Mouse (Mus musculus): ENCODE results near the gene Dbi.

Gene Dbi

DNA sequence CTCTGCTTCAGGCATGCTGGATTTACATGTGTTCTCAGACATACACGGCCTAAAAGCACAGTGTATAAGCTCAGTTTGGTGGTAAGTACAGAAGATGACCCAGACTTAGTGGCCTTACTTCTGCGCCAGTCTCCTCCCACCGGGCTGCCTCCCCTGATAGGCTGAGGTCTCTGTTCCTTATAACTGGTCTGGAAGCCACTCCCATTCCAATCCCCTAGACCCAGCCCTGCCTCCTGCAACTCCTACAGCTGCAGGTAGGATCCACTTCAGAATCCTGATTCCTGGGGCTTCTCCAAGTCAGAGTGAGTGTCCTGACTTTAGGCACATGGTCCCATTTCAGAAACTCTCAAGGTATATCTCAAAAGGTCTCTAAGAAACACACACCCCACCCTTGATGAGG is 35.2 kb downstream of the Dbi start:
- no peak for DNase-seq (ENCODE audit: low spot score in 2 of 2)

DNA sequence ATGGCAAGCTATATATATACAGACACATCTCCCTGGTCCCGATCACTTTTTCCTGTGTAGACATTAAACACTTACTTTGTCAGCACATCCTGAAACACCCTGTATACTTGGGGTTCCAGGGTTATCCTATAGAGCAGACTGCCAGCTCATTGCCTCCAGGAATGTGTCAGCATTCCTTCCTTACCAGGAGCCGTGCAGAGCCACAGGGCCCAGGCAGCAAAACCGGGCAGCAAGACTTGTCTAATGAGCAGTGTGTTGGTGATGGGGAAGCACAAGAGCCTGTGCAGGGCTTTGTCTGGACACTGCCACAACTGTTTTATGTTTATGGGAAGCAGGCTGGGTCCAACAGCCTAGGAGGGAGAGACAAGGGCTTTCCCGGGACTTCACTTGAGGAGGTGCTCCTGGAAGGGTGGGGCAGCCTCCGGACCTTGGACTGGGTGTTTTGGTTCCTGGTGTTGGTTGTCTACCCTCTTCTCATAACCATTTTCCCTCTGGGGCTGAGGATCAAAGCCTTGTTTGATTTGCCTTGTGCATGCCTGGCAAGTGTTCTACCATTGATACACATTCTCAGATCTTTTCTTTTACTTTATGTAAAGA is 36.9 kb downstream of the Dbi start:
- DNase-seq (ENCODE audit: low spot score in 2 of 2) = no peak

DNA sequence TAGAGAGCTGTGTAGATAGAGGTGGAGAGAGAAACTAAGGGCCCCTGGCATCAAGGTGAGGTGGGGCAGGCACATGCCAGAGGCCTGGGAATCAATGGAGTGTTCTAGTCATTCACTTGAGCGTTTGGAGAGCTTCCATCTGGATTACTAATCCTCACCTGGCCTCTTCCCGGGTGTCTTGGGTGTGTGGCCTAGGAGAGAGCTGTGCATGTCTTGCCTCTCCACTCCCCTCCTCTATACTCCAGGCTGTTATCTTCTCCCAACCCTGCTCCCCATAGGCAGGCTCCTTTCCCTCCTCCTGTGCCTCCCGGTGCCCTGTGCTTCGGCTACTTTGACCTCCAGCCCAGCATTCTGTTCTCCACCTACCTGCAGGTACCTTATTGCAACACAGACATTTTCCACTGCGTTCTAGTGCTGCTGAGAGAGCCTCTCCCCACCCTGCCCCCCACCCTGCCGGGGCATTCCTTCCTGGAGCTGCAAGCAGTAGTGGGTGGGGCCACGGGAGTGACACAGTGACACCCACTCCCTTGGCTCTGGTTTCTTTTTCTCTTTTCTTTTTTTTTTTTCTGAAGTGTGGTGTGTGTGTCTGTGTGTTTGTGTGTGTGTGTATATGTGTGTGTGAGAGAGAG is 37.8 kb downstream of the Dbi start:
- peak in 1 of 2 experiments; percentile 14 for DNase-seq (ENCODE audit: low spot score in 2 of 2)

DNA sequence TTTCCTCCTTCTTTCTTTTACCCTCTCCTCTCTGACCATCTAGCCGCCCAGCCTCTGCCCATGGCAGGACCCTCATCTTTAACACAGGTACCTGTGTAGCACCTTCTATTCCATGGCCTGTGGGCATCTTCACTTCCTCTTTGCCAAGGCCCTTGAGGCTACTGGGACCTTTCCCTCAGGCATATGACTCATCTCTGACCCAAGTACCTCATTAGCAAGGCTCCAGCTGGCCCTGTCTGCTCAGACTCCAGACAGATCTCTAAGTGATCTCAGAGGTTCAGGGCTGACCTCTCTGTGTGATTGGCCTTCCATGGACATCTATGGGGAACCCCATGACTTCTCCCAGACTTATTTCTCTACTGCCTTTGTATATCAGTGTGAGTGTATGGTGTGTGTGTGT is 40.2 kb downstream of the Dbi start:
- DNase-seq (ENCODE audit: low spot score in 2 of 2) = no peak

DNA sequence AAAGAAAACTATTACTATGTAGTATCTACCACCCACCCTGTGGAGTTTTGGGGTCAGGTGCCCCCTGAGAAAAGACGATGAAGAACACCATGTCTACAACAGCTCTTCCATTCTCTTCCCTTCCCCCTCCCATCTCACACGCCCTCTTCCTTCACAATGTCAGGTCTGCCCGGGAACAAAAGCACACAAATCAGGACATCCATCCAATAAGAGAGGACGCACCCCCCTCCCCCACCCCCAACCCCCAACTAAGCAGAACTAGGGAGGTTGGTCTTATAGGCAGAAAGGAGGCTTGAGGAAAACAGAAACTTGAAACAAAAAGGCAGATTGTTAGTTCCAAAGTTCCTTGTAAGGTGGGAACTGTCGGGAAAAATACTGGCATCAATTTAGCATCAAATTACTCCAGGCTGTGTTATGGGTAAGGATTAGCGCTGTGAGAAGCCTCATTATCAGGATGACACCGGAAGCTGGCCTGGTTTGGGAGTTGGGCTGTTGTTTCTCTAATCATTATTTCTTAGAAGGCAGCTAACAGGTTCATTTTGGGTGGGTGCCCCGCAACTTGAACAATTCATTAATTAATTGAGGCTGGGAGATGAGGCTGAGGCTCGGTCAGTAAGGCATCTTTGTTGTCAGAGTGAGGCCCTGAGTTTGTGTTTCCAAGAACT is 43.0 kb downstream of the Dbi start:
- no peak for DNase-seq (ENCODE audit: low spot score in 2 of 2)

DNA sequence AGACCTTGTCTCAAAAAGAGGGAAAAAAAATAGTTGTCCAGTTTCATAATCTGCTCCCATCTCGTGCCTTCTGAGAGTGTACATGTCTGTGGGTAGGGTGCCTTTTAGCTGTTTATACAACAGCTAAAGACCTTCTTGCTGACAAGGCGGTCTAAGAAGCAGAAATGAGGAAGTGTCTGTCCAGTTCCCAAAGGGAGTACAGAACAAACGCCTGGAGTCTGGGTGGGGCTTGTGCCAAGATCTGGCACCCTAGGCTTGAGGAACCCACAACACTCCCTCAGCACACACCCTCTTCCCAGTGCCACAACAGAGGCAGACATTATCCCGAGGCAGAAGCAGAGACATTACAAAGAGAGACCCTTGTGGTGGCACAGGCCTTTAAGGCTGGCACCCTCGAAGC is 45.4 kb downstream of the Dbi start:
- no peak for DNase-seq (ENCODE audit: low spot score in 2 of 2)

DNA sequence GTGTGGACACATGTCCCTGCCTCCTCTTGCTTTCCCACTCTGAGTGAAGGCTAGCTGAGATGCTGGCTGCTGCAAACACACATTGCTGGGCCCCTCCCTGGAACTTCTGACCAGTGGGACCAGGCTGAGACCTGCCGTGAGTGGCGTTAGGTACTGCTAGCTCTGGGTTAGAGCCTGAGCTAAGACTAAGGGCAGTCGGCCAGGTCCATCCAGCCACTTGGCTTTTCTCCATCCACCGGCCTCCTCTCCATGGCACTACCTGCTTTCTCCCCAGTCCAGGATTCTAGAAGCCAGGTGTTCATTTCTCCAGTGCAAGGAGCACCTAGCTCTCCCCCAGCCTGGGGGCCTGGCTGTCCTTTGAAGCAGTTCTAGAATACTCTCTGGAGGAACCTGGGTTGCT is 45.9 kb downstream of the Dbi start:
- DNase-seq (ENCODE audit: low spot score in 2 of 2) = no peak

DNA sequence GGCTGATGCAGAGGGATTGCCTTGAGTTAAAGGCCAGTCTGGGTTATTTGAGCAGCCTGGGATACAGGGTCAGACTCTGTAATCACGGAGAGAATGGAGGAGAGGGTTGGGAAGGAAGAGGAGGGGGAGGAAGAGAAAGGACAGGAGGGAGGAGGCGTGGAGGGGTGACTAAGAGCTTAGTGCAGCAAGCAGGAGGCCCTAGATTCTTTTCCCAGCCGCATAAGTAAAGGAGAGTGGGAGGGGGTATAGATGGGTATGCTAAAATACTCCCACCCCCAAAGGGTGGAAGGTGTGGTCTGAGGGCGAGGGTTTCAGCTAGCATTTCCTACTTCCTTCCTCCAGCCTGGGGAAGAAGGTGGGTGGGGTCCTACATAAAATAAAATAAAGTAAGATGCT is 46.6 kb downstream of the Dbi start:
- DNase-seq (ENCODE audit: low spot score in 2 of 2) = no peak

DNA sequence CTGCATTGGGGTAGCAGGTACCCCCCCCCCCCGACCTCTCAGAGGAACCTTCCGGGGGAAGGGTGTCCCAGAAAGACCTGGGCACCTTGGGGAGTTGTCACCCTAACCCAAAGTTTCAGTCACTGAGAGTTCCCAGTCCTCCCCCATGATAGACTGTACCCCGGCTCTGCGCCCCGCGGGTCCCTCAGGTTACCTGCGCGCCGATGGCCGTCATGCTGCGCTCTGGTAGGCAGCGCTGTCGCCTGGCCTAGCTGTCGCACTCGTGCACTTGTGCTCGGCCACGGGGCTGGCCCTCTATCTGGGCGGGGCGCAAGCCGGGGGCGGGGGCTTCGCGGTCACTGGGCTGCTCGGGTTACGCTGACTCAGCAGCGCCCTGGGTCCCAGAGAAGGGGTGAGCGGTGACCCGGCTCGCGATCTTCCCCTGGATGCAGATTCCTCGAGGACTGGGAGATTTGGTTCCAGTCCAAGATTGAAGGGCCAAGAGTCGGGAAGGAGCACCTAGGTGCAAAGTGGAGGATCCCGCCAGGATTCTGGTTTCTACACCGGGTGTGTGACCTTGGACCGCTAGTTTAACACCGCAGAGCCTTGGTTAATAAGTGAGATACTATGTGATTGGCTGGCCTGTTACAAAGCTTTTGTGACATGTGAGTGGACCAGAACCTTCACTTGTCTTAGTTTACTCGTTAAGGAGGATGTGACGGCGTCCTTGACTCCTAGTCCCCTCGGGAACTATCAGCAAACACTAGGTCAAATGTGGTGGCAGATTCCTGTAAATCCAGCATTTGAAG is 47.2 kb downstream of the Dbi start, which contains the start of gene Tmem37:
Gene Tmem37 (minus strand): TSS at position 556 of the 788 bp plus-strand sequence.
- DNase-seq (ENCODE audit: low spot score in 2 of 2) = peak; percentile 57 to 82

DNA sequence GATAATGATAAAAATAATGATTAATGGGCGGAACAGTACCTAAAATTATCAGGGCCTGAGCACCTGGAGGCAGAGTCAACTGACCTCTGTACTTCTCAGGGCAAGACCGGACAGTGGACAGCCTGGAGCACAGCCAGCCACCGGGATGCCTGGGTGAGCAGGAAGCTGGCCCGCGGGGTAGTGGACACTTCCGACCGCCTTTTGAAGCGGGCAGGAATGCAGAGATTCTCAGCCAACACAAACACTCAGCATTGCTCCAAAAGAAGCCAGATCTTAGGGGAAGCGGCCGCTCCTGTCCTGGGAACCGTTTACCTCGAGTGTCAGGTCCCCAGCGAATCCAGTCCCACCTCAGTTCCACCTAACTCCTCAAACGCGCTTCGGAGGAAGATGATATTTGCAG is 48.0 kb downstream of the Dbi start:
- DNase-seq (ENCODE audit: low spot score in 2 of 2) = peak in 1 of 2 experiments; percentile 48

DNA sequence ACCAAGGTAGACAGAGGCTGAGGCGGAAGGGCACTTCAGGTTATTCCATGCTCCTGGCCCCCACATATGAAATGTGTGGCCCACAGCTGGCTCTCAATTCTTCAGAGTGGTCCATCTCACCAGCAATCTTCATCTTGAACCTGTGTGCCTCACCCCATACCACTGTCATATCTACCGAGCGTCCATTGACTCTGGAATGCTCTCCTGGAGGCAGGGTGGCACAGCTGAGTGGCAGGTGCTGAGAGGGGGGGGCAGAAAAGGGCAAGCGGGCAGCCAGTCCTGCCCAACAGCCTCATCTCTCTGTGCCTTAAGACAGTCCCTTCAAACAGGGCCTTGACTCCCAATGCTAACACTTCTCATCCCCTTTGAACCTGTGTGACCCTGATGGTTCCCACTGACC is 49.7 kb downstream of the Dbi start:
- no peak for DNase-seq (ENCODE audit: low spot score in 2 of 2)

DNA sequence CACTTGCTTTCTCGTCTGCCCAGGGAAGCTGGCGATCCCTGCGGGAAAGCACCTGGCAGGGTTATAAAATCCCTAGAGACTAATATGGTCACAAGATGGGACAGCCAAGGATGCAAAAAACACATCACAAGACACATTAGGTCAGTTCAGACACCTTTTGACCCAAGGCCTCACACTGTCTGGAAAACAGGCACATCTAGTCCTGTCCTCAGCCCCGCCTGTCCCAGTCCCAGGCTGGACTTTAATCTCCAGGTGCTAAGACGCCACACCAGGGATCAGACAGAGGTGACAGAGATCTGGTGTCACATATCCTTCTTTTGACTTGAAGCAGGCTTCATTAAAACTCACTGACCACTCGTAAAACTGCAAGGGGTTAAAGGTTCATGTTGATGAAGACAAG is 50.7 kb downstream of the Dbi start:
- no peak for DNase-seq (ENCODE audit: low spot score in 2 of 2)

DNA sequence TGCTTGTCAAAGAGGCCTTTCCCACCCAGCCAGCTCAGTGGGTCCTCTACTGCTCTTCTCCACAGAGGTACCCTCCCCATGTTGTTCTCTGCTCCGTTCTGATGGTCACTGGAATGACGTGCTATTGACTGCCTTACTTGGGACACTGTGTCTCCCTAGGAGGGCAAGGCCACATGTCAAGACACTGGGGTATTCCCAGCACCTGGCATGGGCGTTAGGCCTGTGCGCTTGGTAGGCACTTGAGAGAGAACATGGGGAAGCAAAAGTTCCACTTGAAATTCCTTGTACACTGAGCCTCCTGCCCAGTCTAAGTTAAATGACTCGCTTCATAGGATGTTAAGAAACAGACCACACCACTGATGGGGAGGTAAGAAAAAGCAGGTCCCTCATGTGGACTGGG is 51.8 kb downstream of the Dbi start:
- no peak for DNase-seq (ENCODE audit: low spot score in 2 of 2)

DNA sequence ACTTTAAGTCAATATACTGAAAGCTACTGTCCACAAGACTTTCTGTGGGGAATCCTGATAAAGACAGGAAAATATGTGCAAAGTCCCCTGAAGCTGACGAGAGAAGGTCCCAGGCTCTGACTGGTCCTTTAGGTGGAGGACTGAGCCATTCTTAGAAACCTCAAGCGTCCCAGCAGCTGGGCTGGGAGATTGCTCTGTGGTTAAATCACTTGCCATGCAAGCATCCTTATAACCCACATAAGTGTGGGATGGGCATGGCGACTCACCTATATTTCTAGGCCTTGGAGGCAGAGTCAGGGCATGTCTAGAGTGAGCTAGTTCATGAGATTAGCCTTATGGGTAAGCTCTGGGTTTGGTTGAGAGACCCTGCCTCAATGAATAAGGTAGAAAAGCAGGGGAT is 54.3 kb downstream of the Dbi start:
- no peak for DNase-seq (ENCODE audit: low spot score in 2 of 2)

DNA sequence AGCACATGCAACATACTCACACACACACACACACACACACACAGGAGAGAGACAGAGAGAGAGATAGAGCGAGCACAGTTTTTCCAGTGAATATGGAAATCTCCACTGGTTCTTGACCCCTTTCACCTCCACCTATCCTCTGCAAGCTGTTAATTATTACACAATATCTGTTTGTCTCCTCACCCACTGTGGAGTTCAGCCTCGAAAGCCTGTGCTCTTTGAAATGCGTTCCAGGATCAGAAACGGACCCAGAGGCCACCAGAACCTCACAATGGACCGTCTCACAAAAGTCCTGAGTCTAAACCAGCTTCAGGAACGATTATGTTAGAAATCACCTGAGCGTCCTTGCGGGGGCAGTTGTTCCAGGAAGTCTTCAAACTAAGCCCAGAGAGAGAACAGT is 54.7 kb downstream of the Dbi start:
- DNase-seq (ENCODE audit: low spot score in 2 of 2) = no peak

DNA sequence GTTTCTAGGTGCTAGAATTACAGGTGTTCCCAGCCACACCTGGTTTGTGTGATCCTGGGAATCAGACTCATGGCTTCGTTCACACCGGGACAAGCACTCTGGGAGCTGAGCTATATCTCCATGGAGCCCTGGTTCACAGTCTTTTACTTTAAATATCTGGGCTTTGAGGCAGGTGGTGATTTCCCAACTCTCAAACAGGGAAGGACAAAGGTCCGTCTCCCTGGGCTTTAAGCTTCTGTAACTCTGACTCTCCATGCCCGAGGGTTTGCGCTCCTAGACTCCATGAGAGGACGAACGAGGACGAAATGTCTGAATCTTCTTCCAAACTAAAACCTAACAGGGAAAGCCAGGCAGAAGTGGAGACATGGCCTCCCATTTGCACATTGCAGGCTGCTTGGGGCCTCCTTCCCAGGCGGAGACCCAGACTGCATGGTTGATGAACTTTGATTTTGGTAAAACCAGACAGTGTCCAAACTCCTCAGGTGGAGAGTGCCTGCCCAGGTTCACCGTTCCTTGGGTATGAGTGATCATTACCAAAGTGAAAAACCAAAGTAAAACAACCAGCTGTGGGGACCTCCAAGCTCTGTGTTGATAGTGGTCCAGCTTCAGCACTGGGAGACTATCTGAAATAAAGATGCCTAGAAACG is 56.7 kb downstream of the Dbi start:
- DNase-seq (ENCODE audit: low spot score in 2 of 2) = no peak
